Mouse (Mus musculus) pancreas, adult 10 weeks (tissue): ENCODE measurements around the gene Crtc1. TPM values are rescaled to one million over a fixed set of nuclear protein-coding genes. Genes with fewer than 3 reads are reported as not detected.

ENCODE experiments used
- polyA plus RNA-seq: library from polyadenylated mRNA; stranded (reverse); fragments of 350-450 nt; fragmentation: Illumina TruSeq; extraction: RNeasy Lipid Tissue Mini Kit (QIAGEN cat#74804); gene quantifications from one replicate; pipeline ENCODE4 v1.2.3, GENCODE M21; 2015; ENCODE audit warnings: low read depth, low replicate concordance; ENCODE audit not compliant: insufficient read depth

Crtc1 gene
- 6.0 TPM for polyA plus RNA-seq

GRCm38 (mm10) chr8:70439055-70439847, at the start of gene Crtc1:
Crtc1 (minus strand) TSS chr8:70439579.

GRCm38 (mm10) chr8:70486941-70487520, 47.7 kb upstream of the Crtc1 start, which contains the start of gene Tmem59l:
Tmem59l (minus strand) TSS chr8:70487358.

GRCm38 (mm10) chr8:70476333-70477268, 37.2 kb upstream of the Crtc1 start, which contains the start of gene Klhl26:
Klhl26 (minus strand) TSS chr8:70476968.

GRCm38 (mm10) chr8:70373397-70374317, 65.7 kb downstream of the Crtc1 start, which contains the start of gene Comp:
Comp (plus strand) TSS chr8:70373558.

GRCm38 (mm10) chr8:70353194-70353817, 86.1 kb downstream of the Crtc1 start, which contains the start of gene Upf1:
Upf1 (minus strand) TSS chr8:70353278.

Other genes starting within 250 kb of the Crtc1 start
- 6.8 TPM for gene Slc25a42, start 227.3 kb downstream of the Crtc1 start, polyA plus RNA-seq
- 9.1 TPM for gene Sugp2, start 205.4 kb downstream of the Crtc1 start, polyA plus RNA-seq
- 5.1 TPM for gene Armc6, start 205.1 kb downstream of the Crtc1 start, polyA plus RNA-seq
- 3.4 TPM for gene Homer3, start 156.8 kb downstream of the Crtc1 start, polyA plus RNA-seq
- 16.1 TPM for gene Ddx49, start 137.1 kb downstream of the Crtc1 start, polyA plus RNA-seq
- 97.1 TPM for gene Cope, start 137.1 kb downstream of the Crtc1 start, polyA plus RNA-seq
- not detected for gene Cers1, start 123.8 kb downstream of the Crtc1 start, polyA plus RNA-seq
- not detected for gene Gdf1, start 109.8 kb downstream of the Crtc1 start, polyA plus RNA-seq
- gene Upf1, start 86.3 kb downstream of the Crtc1 start, polyA plus RNA-seq: 9.1 TPM
- gene Comp, start 66.0 kb downstream of the Crtc1 start, polyA plus RNA-seq: not detected
- 4.2 TPM for gene Klhl26, start 37.4 kb upstream of the Crtc1 start, polyA plus RNA-seq
- 3.6 TPM for gene Tmem59l, start 47.8 kb upstream of the Crtc1 start, polyA plus RNA-seq
- gene Crlf1, start 53.6 kb upstream of the Crtc1 start, polyA plus RNA-seq: 23.2 TPM
- gene Rex1bd, start 67.2 kb upstream of the Crtc1 start, polyA plus RNA-seq: 39.6 TPM
- 731 TPM for gene Uba52, start 71.2 kb upstream of the Crtc1 start, polyA plus RNA-seq
- 78.4 TPM for gene Fkbp8, start 88.1 kb upstream of the Crtc1 start, polyA plus RNA-seq
- 14.3 TPM for gene Kxd1, start 88.4 kb upstream of the Crtc1 start, polyA plus RNA-seq
- gene Ell, start 99.9 kb upstream of the Crtc1 start, polyA plus RNA-seq: 6.0 TPM
- gene Isyna1, start 154.8 kb upstream of the Crtc1 start, polyA plus RNA-seq: 17.5 TPM
- 22.8 TPM for gene Ssbp4, start 169.3 kb upstream of the Crtc1 start, polyA plus RNA-seq
- 2.3 TPM for gene Lrrc25, start 176.6 kb upstream of the Crtc1 start, polyA plus RNA-seq
- 0.61 TPM for gene Gdf15, start 192.9 kb upstream of the Crtc1 start, polyA plus RNA-seq
- 8.6 TPM for gene Pgpep1, start 220.8 kb upstream of the Crtc1 start, polyA plus RNA-seq
- gene Lsm4, start 233.7 kb upstream of the Crtc1 start, polyA plus RNA-seq: 14.0 TPM